Mouse (Mus musculus) cerebellum, adult 2 months (tissue): ENCODE measurements around the gene Ptrh1. TPM values are rescaled to one million over a fixed set of nuclear protein-coding genes. Genes with fewer than 3 reads are reported as not detected.

Experiments
- DNase-seq, 2 experiments: peaks; one replicate each; pipeline ENCODE4 v3.0.0; 2021
- H3K27ac ChIP-seq: fragments of 200-500 bp; 2 replicates; pipeline ENCODE4 v1.5.1; 2012; ENCODE audit warnings: low read length, control low read depth, inconsistent platforms; ENCODE audit not compliant: insufficient read depth
- H3K27me3 ChIP-seq: fragments of 200-500 bp; 2 replicates; pipeline ENCODE4 v1.6.1; 2012; ENCODE audit warnings: inconsistent platforms, mild to moderate bottlenecking, low read length, moderate library complexity; ENCODE audit not compliant: control insufficient read depth, insufficient read depth
- H3K4me1 ChIP-seq: fragments of 200-500 bp; 2 replicates; pipeline ENCODE4 v1.6.1; 2011; ENCODE audit warnings: low read length; ENCODE audit not compliant: control insufficient read depth, insufficient read depth
- H3K4me3 ChIP-seq: fragments of 200-500 bp; replicated peaks from 2 replicates; pipeline ENCODE3; 2011; ENCODE audit warnings: mild to moderate bottlenecking, low read depth, low read length, control low read depth; ENCODE audit not compliant: insufficient read depth
- CTCF ChIP-seq: fragments of 200-500 bp; IDR thresholded peaks from 2 replicates; pipeline ENCODE4 v1.5.1; 2011; ENCODE audit warnings: low read depth, mild to moderate bottlenecking, control low read depth, low read length, moderate library complexity, borderline replicate concordance; ENCODE audit not compliant: insufficient read depth
- POLR2A ChIP-seq: fragments of 200-500 bp; IDR thresholded peaks from 2 replicates; pipeline ENCODE4 v1.6.1; 2011; ENCODE audit warnings: low read length, control low read depth, borderline replicate concordance; ENCODE audit not compliant: insufficient read depth
- WGBS: fragments of 180-500 bp; shearing (Covaris S2); methylation state at CpG from one replicate; pipeline ENCODE4 v1.1.7; 2018; 5-methylcytosine and 5-hydroxymethylcytosine counted together
- polyA plus RNA-seq: library from polyadenylated mRNA; depleted of rRNA; stranded (reverse); fragments of >200 nt; gene quantifications from 2 replicates; pipeline ENCODE4 v1.2.3, GENCODE M21; 2012; rRNA removed

Ptrh1 gene
- polyA plus RNA-seq, result 7.4 and 8.5 TPM in 2 replicates

DNA sequence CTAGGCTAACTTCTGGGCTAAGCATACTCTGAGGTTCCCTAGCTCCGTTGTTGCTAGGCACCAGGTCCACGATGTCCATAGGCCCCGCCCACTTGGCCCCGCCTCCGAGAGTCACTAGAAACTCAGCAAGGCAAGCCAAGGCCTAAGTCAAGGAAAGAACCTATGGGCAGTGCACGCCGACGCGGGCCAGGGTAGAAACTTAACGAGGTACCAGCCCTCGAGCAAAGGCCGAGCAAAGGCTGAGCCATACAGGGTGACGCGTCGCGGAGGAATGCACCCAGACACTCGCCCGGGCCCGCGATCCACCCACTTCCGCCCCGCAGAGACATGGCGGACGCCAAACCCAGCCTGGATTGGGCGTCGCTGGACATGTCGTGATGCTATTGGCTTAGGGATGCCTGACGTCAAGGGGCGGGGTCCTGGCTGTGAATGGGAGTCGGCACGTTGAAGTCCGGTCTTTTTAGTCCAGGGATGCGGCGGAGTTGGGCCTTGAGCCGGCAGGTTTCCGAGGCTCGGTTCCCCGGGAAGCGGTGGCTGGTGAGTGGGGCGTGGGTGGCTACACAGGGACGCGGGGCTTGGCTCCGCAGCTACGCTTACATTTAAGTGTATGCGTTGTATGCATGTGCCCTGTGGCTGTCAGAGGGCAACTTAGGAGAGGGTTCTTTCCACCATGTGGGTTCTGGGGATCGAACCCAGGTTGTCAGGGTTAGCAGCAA, at the start of gene Ptrh1, which contains the start of gene Ttc16:
TSS of gene Ptrh1 (plus strand) at position 428 of the 716 bp plus-strand sequence.
TSS of gene Ttc16 (minus strand) at position 275 of the 716 bp plus-strand sequence.
- Histone ChIP-seq H3K27ac (no peak within 1 kb of the TSS), H3K4me3 (peak within 1 kb of the TSS; percentile 85), H3K4me1 (0 out of 2 replicates have a peak, but pooled peaks cover 3% of the 10 kb centered on the region), H3K27me3 (no peaks in the 10 kb centered on the region)
- under 1% methylated on average over 46 of the region's 46 CpGs for WGBS
- peak; percentile 47; the same call in 1 of the 2 replicates for TF ChIP-seq POLR2A
- no peak for TF ChIP-seq CTCF
- peak; percentile 97 to 98 for DNase-seq

DNA sequence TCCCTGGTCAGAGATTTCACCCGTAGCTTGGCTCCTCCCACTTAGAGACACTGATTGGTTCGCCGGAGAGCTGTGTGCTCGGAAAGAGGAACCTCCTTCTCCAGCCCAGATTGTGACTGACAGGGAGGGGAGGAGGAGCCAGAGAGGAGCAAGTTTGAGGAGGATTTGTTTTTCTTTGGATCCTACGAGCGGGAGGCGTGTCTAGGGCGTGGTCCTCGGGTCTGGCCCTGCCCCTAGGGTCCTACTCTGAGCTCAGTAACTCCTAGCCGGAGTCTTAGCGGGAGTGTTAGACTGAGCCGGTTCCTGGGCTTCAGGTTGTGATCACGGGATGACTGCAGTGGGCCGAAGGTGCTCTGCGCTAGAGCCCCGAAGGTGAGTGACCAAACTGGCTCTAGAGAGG, 48.2 kb upstream of the Ptrh1 start:
- Histone ChIP-seq H3K27me3 (no peaks in the 10 kb centered on the region), H3K4me1 (no peaks in the 10 kb centered on the region), H3K4me3 (peak overlapping the region; percentile 50), H3K27ac (no peak overlapping the region)
- peak; percentile 84 to 92 for DNase-seq
- TF ChIP-seq POLR2A (0 out of 2 replicates have a peak, but pooled peaks have one; percentile 3), CTCF (no peak)
- WGBS, result under 1% methylated on average over 16 of the region's 16 CpGs

- no peak for DNase-seq
- Histone ChIP-seq H3K27ac (no peak overlapping the region), H3K4me3 (peak overlapping the region; percentile 2), H3K4me1 (no peaks in the 10 kb centered on the region), H3K27me3 (no peaks in the 10 kb centered on the region)
- 74% methylated on average over 7 of the region's 7 CpGs for WGBS
- no peak for TF ChIP-seq CTCF
- TF ChIP-seq POLR2A, result no peak
Observed at GRCm38 (mm10) chr2:32728463-32728862, 47.1 kb upstream of the Ptrh1 start.

DNA sequence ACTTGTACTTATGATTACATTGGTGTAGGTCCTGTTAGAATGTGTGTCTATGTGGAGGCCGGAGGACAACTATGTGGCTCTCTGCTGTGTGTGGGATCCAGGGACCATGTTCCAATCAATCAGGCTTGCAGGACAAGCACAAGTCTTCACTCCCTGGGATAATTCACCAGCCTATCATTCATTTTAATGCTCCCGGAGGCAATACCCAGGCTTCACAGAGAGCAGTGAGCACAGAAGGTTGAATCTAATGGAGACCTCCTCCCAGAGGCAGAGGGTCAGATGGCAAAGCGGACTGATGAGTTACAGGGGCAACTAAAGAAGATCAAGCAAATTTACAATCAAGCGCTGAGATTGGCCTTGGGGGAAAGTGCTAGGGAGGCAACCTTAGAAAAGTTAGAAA, 46.0 kb upstream of the Ptrh1 start:
- no peak for DNase-seq
- H3K4me1 ChIP-seq, result no peaks in the 10 kb centered on the region
- no peak overlapping the region for H3K4me3 ChIP-seq
- no peak for TF ChIP-seq POLR2A
- TF ChIP-seq CTCF, result no peak
- H3K27me3 ChIP-seq, result no peaks in the 10 kb centered on the region
- 90% methylated on average over 4 of the region's 4 CpGs for WGBS
- H3K27ac ChIP-seq, result no peak overlapping the region

- Histone ChIP-seq H3K27ac (no peak overlapping the region), H3K4me3 (no peak overlapping the region), H3K4me1 (no peaks in the 10 kb centered on the region), H3K27me3 (no peaks in the 10 kb centered on the region)
- WGBS, result 47% methylated on average over 11 of the region's 11 CpGs
- TF ChIP-seq POLR2A (no peak), CTCF (no peak)
- no peak for DNase-seq
Observed at GRCm38 (mm10) chr2:32730854-32731253, 44.7 kb upstream of the Ptrh1 start.

DNA sequence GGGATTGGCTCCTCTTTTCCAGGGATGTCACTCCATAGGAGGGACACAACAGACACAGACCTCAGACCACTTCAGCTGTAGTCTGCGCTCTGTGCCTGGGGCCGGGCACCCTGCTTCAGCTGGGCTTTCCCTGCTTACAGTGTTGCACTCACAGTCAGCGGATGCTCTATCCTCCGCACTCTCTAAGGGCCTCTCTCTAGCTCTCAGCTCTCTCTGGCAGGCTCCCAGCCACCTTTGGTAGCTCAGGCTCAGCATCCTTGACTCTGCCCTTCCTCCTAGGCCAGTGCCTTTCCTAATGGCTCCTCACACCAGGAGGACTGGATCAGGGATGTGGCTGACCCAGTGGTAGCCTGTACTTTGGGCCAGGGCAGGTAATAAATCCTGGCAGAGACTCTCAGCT, 43.7 kb upstream of the Ptrh1 start:
- no peak overlapping the region for H3K27ac ChIP-seq
- TF ChIP-seq POLR2A (no peak), CTCF (no peak)
- no peak for DNase-seq

GRCm38 (mm10) chr2:32732695-32733094, 42.9 kb upstream of the Ptrh1 start:
- no peaks in the 10 kb centered on the region for H3K4me1 ChIP-seq
- H3K27me3 ChIP-seq, result no peaks in the 10 kb centered on the region
- no peak overlapping the region for H3K27ac ChIP-seq
- no peak for DNase-seq
- H3K4me3 ChIP-seq, result no peak overlapping the region
- WGBS, result 87% methylated on average over 6 of the region's 6 CpGs
- TF ChIP-seq CTCF (no peak), POLR2A (no peak)

More for the DNA sequence above, 43.7 kb upstream of the Ptrh1 start:
- no peaks in the 10 kb centered on the region for H3K4me1 ChIP-seq
- H3K4me3 ChIP-seq, result no peak overlapping the region
- H3K27me3 ChIP-seq, result no peaks in the 10 kb centered on the region
- WGBS, result 75% methylated on average over 4 of the region's 4 CpGs

- no peak for DNase-seq
- Histone ChIP-seq H3K27me3 (no peaks in the 10 kb centered on the region), H3K4me1 (no peaks in the 10 kb centered on the region), H3K4me3 (no peak overlapping the region), H3K27ac (no peak overlapping the region)
- WGBS, result 26% methylated on average over 4 of the region's 4 CpGs
- TF ChIP-seq CTCF (no peak), POLR2A (no peak)
Observed at GRCm38 (mm10) chr2:32734480-32734879, 41.1 kb upstream of the Ptrh1 start.
